Mouse (Mus musculus) heart, postnatal 0 days (tissue): Measurements from ENCODE around the gene Larp4. TPM values are rescaled to one million over a fixed set of nuclear protein-coding genes. Genes with fewer than 3 reads are reported as not detected.
A peak's percentile ranks its signal among the peaks of the same experiment; 100 is the strongest.

Source experiments
- ATAC-seq: fragments of 200-750 bp; cut with Nextera tagmentation; 2 replicates; pipeline ENCODE4 v1.8.0; 2017; ENCODE audit warnings: low read depth, moderate number of reproducible peaks, moderate library complexity; ENCODE audit not compliant: insufficient read depth
- DNase-seq: peaks from one replicate; pipeline ENCODE4 v3.0.0-alpha.2; 2016; ENCODE audit warnings: low spot score
- H3K27ac ChIP-seq: fragments of 300-500 bp; sonication (generic); 2 replicates; pipeline ENCODE4 v1.5.1; 2014; ENCODE audit warnings: low read depth, mild to moderate bottlenecking
- H3K27me3 ChIP-seq: fragments of 300-500 bp; sonication (generic); 2 replicates; pipeline ENCODE4 v1.6.1; 2014; ENCODE audit warnings: low read length, mixed read lengths; ENCODE audit not compliant: control insufficient read depth, insufficient read depth
- H3K36me3 ChIP-seq: fragments of 300-500 bp; sonication (generic); replicated peaks from 2 replicates; pipeline ENCODE4 v1.6.1; 2014; ENCODE audit warnings: low read length, mixed read lengths; ENCODE audit not compliant: control insufficient read depth, insufficient read depth
- H3K4me1 ChIP-seq: fragments of 300-500 bp; sonication (generic); 2 replicates; pipeline ENCODE4 v1.6.1; 2014; ENCODE audit warnings: antibody characterized with exemption; ENCODE audit not compliant: control insufficient read depth, insufficient read depth
- H3K4me2 ChIP-seq: fragments of 300-500 bp; sonication (generic); 2 replicates; pipeline ENCODE4 v1.6.1; 2014; ENCODE audit warnings: low read depth, mild to moderate bottlenecking, low read length, moderate library complexity
- H3K4me3 ChIP-seq: fragments of 300-500 bp; sonication (generic); 2 replicates; pipeline ENCODE4 v1.5.1; 2014; ENCODE audit warnings: low read depth, low read length
- H3K9ac ChIP-seq: fragments of 300-500 bp; sonication (generic); replicated peaks from 2 replicates; pipeline ENCODE4 v1.6.1; 2014; ENCODE audit warnings: low read depth, low read length, mixed read lengths
- H3K9me3 ChIP-seq: fragments of 300-500 bp; sonication (generic); replicated peaks from 2 replicates; pipeline ENCODE4 v1.6.1; 2016; ENCODE audit warnings: low read length; ENCODE audit not compliant: control insufficient read depth
- CTCF ChIP-seq: IDR thresholded peaks from 2 replicates; pipeline ENCODE4 v1.5.1; 2016; ENCODE audit warnings: antibody characterized with exemption, control low read depth, low read depth
- EP300 ChIP-seq: IDR thresholded peaks from 2 replicates; pipeline ENCODE4 v1.6.1; 2016; ENCODE audit warnings: antibody characterized with exemption, low read depth
- whole genome bisulfite sequencing: fragments of 180-500 bp; shearing (Covaris S2); extraction: QIAGEN DNeasy Blood & Tissue Kit; methylation state at CpG from one replicate; pipeline ENCODE4 v1.1.7; 2014; 5-methylcytosine and 5-hydroxymethylcytosine counted together
- polyA plus RNA-seq: library from polyadenylated mRNA; unstranded; fragments of >200 nt; fragmentation: Nextera tagmentation; extraction: Ambion mirVana; gene quantifications from 2 replicates; pipeline ENCODE4 v1.2.1, GENCODE M21; 2015
- total RNA-seq: library from RNA; depleted of rRNA; stranded (reverse); fragments of >200 nt; gene quantifications from 2 replicates; pipeline ENCODE4 v1.2.3, GENCODE M21; 2014; ENCODE audit warnings: low replicate concordance

Gene Larp4
- total and polyA plus RNA-seq, 2 experiments from 2014 or later: 28.2 to 103 TPM

GRCm38 (mm10) chr15:99940970-99941630 lies 28.8 kb upstream of the Larp4 start:
- Histone ChIP-seq H3K4me3 (no peak overlapping the region), H3K9me3 (no peaks in the 10 kb centered on the region), H3K27ac (no peak overlapping the region), H3K36me3 (no peaks in the 10 kb centered on the region), H3K9ac (no peak overlapping the region), H3K4me2 (no peak overlapping the region), H3K4me1 (no peaks in the 10 kb centered on the region), H3K27me3 (no peaks in the 10 kb centered on the region)
- WGBS: 68% methylated on average over 4 of the region's 4 CpGs
- TF ChIP-seq CTCF (no peak), EP300 (no peak)
- DNase-seq (no peak), ATAC-seq (no peak)

- 58% methylated on average over 4 of the region's 4 CpGs for WGBS
- Histone ChIP-seq H3K27ac (0 out of 2 replicates have a peak overlapping the region, but pooled peaks have one; percentile 15), H3K4me2 (no peak overlapping the region), H3K4me1 (no peaks in the 10 kb centered on the region), H3K9ac (no peak overlapping the region), H3K36me3 (no peaks in the 10 kb centered on the region), H3K4me3 (no peak overlapping the region), H3K27me3 (no peaks in the 10 kb centered on the region), H3K9me3 (no peaks in the 10 kb centered on the region)
- ATAC-seq: no peak
- no peak for DNase-seq
- TF ChIP-seq EP300: no peak
- TF ChIP-seq CTCF: no peak
Observed at GRCm38 (mm10) chr15:99955324-99955723, 14.5 kb upstream of the Larp4 start.

- Histone ChIP-seq H3K27me3 (no peaks in the 10 kb centered on the region), H3K9me3 (no peaks in the 10 kb centered on the region), H3K9ac (no peak overlapping the region), H3K4me1 (no peaks in the 10 kb centered on the region), H3K4me2 (no peak overlapping the region), H3K27ac (no peak overlapping the region), H3K4me3 (no peak overlapping the region), H3K36me3 (no peaks in the 10 kb centered on the region)
- 84% methylated on average over 8 of the region's 8 CpGs for WGBS
- TF ChIP-seq EP300 (no peak), CTCF (no peak)
- ATAC-seq (no peak), DNase-seq (no peak)
Observed at GRCm38 (mm10) chr15:99965103-99965775, 4.6 kb upstream of the Larp4 start.

DNA sequence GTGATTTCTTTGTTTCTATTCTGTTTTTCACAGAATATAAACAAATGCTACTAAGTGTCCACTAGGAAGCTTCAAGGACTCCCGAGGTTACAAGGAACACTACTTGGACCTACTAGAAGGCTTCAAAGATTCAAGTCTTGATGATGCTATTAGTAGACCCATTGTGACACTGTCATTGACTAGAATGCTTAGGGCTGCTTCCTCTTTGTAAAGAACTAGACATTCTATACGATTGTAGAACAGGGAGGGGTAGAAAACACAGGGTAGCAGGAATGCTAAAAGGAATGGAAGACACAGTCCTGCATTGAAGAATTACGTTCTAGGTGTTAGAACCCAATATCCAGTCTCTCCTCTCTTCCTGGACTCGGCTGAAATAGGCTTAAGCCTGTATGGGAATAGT lies 2.9 kb upstream of the Larp4 start, which contains the start of gene Fam186a:
Gene Fam186a, minus strand, starts transcription at position 101 of the 400 bp plus-strand sequence.
- no peak within 1 kb of the TSS for H3K4me2 ChIP-seq
- no peak within 1 kb of the TSS for H3K9ac ChIP-seq
- no peak for DNase-seq
- H3K4me3 ChIP-seq: no peak within 1 kb of the TSS
- no peaks in the 10 kb centered on the region for H3K27me3 ChIP-seq
- ATAC-seq: no peak
- no peaks in the 10 kb centered on the region for H3K4me1 ChIP-seq
- 64% methylated on average over 4 of the region's 4 CpGs for WGBS
- no peaks in the 10 kb centered on the region for H3K36me3 ChIP-seq
- TF ChIP-seq EP300 (no peak), CTCF (no peak)
- no peaks in the 10 kb centered on the region for H3K9me3 ChIP-seq
- no peak within 1 kb of the TSS for H3K27ac ChIP-seq

GRCm38 (mm10) chr15:99970606-99971005 lies 741 bp downstream of the Larp4 start:
- no peaks in the 10 kb centered on the region; the same call in 1 of the 2 replicates for H3K4me1 ChIP-seq
- H3K9me3 ChIP-seq: no peaks in the 10 kb centered on the region
- ATAC-seq: no peak
- no peak for DNase-seq
- H3K4me2 ChIP-seq: no peak overlapping the region
- H3K9ac ChIP-seq: no peak overlapping the region
- 70% methylated on average over 1 of the region's 1 CpGs for WGBS
- peak overlapping the region; percentile 75 for H3K27ac ChIP-seq
- H3K27me3 ChIP-seq: no peaks in the 10 kb centered on the region
- TF ChIP-seq CTCF (no peak), EP300 (no peak)
- H3K36me3 ChIP-seq: no peaks in the 10 kb centered on the region
- no peak overlapping the region for H3K4me3 ChIP-seq
